Mouse (Mus musculus): Measurements from ENCODE around the gene Chad. TPM values are rescaled to one million over a fixed set of nuclear protein-coding genes. Genes with fewer than 3 reads are reported as not detected.

The Chad gene
- total and polyA plus RNA-seq, 3 experiments: 0.08 to 0.11 TPM; not detected in 1

DNA sequence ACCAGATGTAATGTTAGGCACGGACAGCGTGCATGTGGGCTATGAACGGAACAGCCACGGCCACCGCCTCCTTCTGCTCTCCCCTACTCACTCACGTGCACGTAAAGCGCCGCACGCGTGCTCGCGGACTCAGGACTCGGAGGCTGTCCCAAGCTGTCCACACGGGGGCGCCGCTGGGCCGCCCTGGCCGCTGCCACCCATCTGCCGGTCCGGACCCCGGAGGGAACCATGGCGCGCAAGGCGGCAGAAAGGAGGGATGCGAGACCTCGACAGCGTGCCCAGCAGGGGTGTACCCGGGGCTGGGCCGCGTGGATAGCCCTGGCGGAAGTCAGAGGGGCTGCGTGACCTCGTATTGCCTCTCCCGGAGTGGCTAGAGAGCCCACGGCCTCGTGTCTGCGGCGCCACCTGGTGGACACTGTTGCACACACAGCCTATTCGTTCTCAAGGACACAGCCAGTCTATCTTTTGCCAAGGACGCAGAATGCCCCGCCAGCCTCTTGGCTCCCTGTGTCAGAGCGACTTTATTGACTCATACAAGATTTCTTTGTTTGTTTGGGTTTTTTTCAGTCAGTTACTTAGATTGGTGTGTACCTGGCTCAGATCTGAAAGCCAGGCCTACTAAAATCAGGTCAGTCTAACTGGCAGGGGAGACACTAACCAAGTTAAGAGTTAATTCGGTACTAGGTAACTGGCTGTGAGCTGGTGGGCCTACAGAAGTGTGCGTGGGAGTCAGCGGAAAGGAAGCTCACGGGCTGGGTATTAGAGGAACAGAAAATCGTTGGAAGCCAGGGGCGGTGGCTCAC, 15.8 kb upstream of the Chad start, which contains the start of gene Rsad1 (continued):
- TF ChIP-seq UBTF (IDR thresholded peaks at IDR 0.05; ENCODE audit: borderline replicate concordance, insufficient read depth, low read depth, low read length): 0 out of 2 replicates have a peak, but pooled peaks have one; percentile 71
- TF ChIP-seq ETS1 (IDR thresholded peaks at IDR 0.05; ENCODE audit: low read depth, low read length): 0 out of 2 replicates have a peak, but pooled peaks have one; percentile 36
- no peak; the same call in 1 of the 2 replicates for TF ChIP-seq GABPA (IDR thresholded peaks at IDR 0.05; ENCODE audit: low read depth, low read length)
- TF ChIP-seq NELFE (IDR thresholded peaks at IDR 0.05; ENCODE audit: low read depth, low read length): peak; percentile 73
- TF ChIP-seq CHD2 (IDR thresholded peaks at IDR 0.05; ENCODE audit: low read length): no peak

GRCm38 (mm10) chr11:94549691-94550441, 15.0 kb upstream of the Chad start:
- Histone ChIP-seq H3K27ac (ENCODE audit: control insufficient read depth, low read depth, low read length) (peak overlapping the region; percentile 91), H3K9ac (ENCODE audit: control insufficient read depth, low read depth, low read length, poor library complexity, severe bottlenecking) (peak overlapping the region; percentile 80), H3K4me1 (ENCODE audit: control insufficient read depth in 1 of 2, insufficient read depth in 2 of 2, low read length in 2 of 2) (peaks cover 0 to 13% of the 10 kb centered on the region in 2 experiments; a peak in 2 of 4 replicates), H3K79me2 (ENCODE audit: control insufficient read depth, insufficient read depth, low read length, poor library complexity) (peaks cover 14% of the 10 kb centered on the region), H3K4me3 (ENCODE audit: control insufficient read depth in 1 of 2, insufficient read depth in 1 of 2, low read depth in 2 of 2, low read length in 2 of 2) (peak overlapping the region; percentile 74 to 75), H3K27me3 (ENCODE audit: control insufficient read depth in 1 of 2, insufficient read depth in 2 of 2, low read length in 2 of 2) (no peaks in the 10 kb centered on the region), H3K36me3 (ENCODE audit: control insufficient read depth in 1 of 2, insufficient read depth in 2 of 2, low read length in 2 of 2) (peaks cover 0 to 12% of the 10 kb centered on the region in 2 experiments; a peak in 2 of 4 replicates), H3K9me3 (replicated peaks; ENCODE audit: insufficient read depth, low read length) (no peaks in the 10 kb centered on the region)
- DNase-seq (ENCODE audit: low read depth, low spot score): peak; percentile 93
- TF ChIP-seq MEF2A (IDR thresholded peaks at IDR 0.05; ENCODE audit: extremely low read depth, insufficient replicate concordance, low read depth, low read length, poor library complexity, severe bottlenecking) (no peak), ELF1 (IDR thresholded peaks at IDR 0.05; ENCODE audit: low read depth, low read length) (no peak), TCF12 (IDR thresholded peaks at IDR 0.05; ENCODE audit: low read depth, low read length) (peak; percentile 71; the same call in 1 of the 2 replicates), HCFC1 (IDR thresholded peaks at IDR 0.05; ENCODE audit: low read depth, low read length) (peak; percentile 53), MAX (IDR thresholded peaks at IDR 0.05; ENCODE audit: low read length) (peak; percentile 88), GATA1 (IDR thresholded peaks at IDR 0.05; ENCODE audit: low read depth, low read length) (peak; percentile 69), SIN3A (IDR thresholded peaks at IDR 0.05; ENCODE audit: low read length) (peak; percentile 77), MAZ (IDR thresholded peaks at IDR 0.05; ENCODE audit: low read depth, low read length) (peak; percentile 18; the same call in 1 of the 2 replicates), RAD21 (IDR thresholded peaks at IDR 0.05; ENCODE audit: low read depth, low read length) (no peak), USF2 (IDR thresholded peaks at IDR 0.05; ENCODE audit: borderline replicate concordance in 1 of 2, insufficient read depth in 1 of 2, low read depth in 1 of 2, low read length in 2 of 2) (no peak), ZC3H11A (IDR thresholded peaks at IDR 0.05; ENCODE audit: low read depth, low read length) (no peak), UBTF (IDR thresholded peaks at IDR 0.05; ENCODE audit: borderline replicate concordance, insufficient read depth, low read depth, low read length) (no peak), E2F4 (IDR thresholded peaks at IDR 0.05; ENCODE audit: borderline replicate concordance, low read depth, low read length) (no peak), CTCF (IDR thresholded peaks at IDR 0.05 in 2 of 3, conservative IDR thresholded peaks at IDR 0.05 in 1 of 3; ENCODE audit: control insufficient read depth in 1 of 3, insufficient read depth in 1 of 3, low read depth in 2 of 3, low read length in 3 of 3, poor library complexity in 1 of 3, severe bottlenecking in 1 of 3) (no peak; a peak in 1 of 6 replicates), MXI1 (IDR thresholded peaks at IDR 0.05; ENCODE audit: low read depth, low read length) (peak; percentile 88), CHD2 (IDR thresholded peaks at IDR 0.05; ENCODE audit: low read length) (0 out of 2 replicates have a peak, but pooled peaks have one; percentile 9), USF1 (IDR thresholded peaks at IDR 0.05; ENCODE audit: low read depth, low read length) (no peak), EP300 (IDR thresholded peaks at IDR 0.05; ENCODE audit: low read depth in 1 of 2, low read length in 2 of 2) (peak; percentile 79 to 85), MYC (IDR thresholded peaks at IDR 0.05; ENCODE audit: low read depth, low read length) (peak; percentile 94; the same call in 1 of the 2 replicates), JUND (IDR thresholded peaks at IDR 0.05; ENCODE audit: low read depth, low read length) (no peak), ZKSCAN1 (IDR thresholded peaks at IDR 0.05; ENCODE audit: low read depth, low read length) (no peak), ZNF384 (IDR thresholded peaks at IDR 0.05; ENCODE audit: low read depth, low read length) (peak; percentile 73), POLR2AphosphoS5 (IDR thresholded peaks at IDR 0.05; ENCODE audit: borderline replicate concordance, low read depth, low read length) (no peak), TAL1 (IDR thresholded peaks at IDR 0.05; ENCODE audit: low read length) (peak; percentile 53), TBP (IDR thresholded peaks at IDR 0.05; ENCODE audit: low read depth, low read length) (peak; percentile 90), KAT2A (conservative IDR thresholded peaks at IDR 0.05; ENCODE audit: low read depth, low read length) (peak; percentile 27; the same call in 1 of the 2 replicates), ZMIZ1 (IDR thresholded peaks at IDR 0.05; ENCODE audit: low read depth, low read length) (peak; percentile 64; the same call in 1 of the 2 replicates)

Data from MEL (cell line).